Mouse (Mus musculus) bone marrow macrophage, adult 2 months (primary cell): ENCODE measurements around the gene Zc3h12c.

ENCODE experiments used
- CTCF ChIP-seq: IDR thresholded peaks from 2 replicates; pipeline ENCODE4 v1.5.1; 2012; ENCODE audit warnings: low read depth, mild to moderate bottlenecking, low read length, moderate library complexity
- POLR2A ChIP-seq: IDR thresholded peaks from 2 replicates; pipeline ENCODE4 v1.6.1; 2012; ENCODE audit warnings: mild to moderate bottlenecking, low read depth, low read length, borderline replicate concordance

DNA sequence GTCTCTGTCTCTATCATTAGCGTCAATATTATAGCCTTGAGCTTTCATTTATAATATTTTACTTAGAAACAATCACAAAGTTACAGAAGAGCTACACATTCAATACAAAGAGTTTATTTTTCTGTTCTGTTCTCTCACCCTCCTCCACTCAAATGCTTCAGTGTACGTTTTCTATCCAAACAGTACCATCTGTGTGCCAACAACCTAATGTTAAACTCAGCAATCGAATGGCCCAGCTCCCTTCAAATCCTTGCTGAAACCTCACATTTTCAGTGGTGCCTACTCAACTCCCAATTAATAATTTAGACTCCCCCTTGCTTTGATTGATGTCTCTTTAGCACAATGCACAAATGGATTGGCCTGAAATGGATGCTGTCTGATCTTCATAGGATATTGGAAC lies 46.9 kb upstream of the Zc3h12c start:
- TF ChIP-seq POLR2A (no peak), CTCF (no peak)
